Mouse (Mus musculus) spleen, embryonic (tissue): ENCODE measurements at regions not wholly inside any gene's neighbourhood (a gene's known extent, or its start where the extent isn't known, plus 50 kb on each side); places are given as distances from the start of the nearest gene placed in this dataset.

ENCODE experiments used
- CTCF ChIA-PET: fragments of 350-600 bp; sonication (Branson Sonifier 250); formaldehyde crosslinking; loops from one replicate; lab custom pipeline; 2022; lab: Charles Lee

DNA sequence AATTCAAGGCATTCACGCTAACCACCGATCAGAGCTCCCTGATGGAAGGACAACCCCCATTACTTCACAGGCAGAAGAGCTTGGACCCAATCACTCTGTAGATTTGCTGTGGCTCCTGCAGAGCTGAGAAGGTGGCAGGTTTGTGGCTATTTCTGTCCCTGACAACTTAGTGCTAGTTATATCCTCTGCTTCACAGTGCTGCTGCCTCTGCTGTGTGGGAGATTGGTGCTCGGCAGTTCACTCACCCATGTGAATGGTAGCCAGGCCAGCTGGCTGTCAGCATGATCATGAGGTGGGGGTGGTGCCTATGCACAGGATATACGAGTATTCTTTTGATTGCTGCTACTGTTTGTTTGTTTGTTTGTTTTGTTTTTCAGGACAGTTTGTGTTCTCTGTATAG, 113.9 kb downstream of the Gm10131 start:
- CTCF ChIA-PET = no interaction called here

DNA sequence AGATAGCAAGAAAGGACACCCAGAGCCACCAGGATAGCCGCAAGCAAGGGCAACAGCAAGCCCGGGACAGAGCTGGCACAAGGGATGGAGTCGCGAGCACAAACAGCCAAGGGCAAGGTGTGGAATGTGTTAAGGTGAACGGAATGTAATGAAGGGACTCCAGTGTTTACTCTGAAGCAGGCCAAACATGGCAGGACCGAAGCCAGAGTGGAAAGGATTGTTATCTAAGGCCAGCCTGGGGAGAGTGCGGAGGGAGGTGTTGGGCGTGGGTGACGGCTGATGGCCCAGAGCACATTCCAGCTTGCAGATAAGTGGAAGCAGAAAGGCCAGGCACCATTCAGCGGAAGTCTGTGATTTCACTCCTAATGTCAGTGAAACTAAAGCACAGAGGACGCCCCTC, 118.6 kb downstream of the Gm10131 start:
- CTCF ChIA-PET = no interaction called here

GRCm38 (mm10) chr8:33991917-33992875, 119.3 kb downstream of the Gm10131 start:
- CTCF ChIA-PET = interaction anchor here (0.7 kb wide), 1 partner anchor 13 kb away, joined by 6 read pairs; no protein-coding TSS in a partner anchor

DNA sequence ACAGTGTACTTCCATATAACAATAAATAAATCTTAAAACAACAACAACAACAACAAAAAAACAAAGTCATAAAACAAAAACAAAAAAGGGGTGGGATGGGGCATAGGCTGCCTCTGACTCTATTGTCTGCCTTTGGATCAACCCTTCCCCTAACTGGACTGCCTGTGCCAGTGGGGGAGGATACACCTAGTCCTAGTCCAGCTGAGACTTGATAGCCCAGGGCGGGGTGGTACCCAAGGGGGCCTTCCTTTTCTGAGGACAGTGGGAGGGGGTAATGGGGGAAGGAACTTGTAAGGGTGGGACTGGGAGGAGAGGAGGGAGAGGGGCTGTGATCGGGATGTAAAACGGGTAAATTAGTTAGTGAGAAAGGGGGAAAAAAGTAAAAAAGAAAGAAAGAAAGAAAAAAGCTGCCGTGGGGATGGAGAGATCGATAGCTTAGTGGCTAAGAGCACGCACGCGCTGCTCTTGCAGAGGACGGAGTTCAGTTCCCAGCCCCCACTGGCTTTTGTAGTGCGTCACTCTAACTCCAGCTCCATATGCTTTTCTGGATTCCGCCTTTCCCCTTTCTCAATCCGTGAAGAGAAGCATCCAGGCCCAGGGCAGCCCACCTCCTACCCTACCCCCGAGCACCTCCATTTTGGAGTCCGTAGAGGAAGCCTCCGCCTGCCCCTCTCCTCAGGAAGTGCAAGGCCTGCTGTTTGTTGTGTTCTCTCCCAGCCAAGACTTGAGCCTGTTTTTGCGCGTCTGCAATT, 120.2 kb downstream of the Gm10131 start:
- CTCF ChIA-PET = no interaction called here

GRCm38 (mm10) chr8:33990039-33990438, 121.5 kb downstream of the Gm10131 start:
- CTCF ChIA-PET = no interaction called here

DNA sequence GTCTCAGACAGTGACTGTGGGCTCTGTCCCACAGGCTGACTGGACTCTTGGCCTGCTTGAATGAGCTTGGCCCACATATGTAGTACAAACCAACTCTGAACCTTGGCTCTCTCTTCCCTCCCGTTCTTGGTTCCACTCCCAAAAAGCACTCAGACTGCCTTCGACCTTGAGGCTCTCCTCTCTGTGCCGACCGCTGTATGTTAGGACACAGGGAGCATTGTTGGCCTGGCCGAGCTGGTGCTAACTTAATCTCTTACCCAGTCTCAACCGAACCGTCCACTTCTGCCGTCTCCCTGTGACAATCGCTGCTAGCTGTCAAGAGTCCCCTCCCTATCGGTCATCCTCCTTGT, 123.8 kb downstream of the Gm10131 start:
- CTCF ChIA-PET = no interaction called here

- CTCF ChIA-PET = no interaction called here
Measured at GRCm38 (mm10) chr8:33987091-33987754, 124.3 kb downstream of the Gm10131 start.

GRCm38 (mm10) chr8:33986657-33987056, 124.9 kb downstream of the Gm10131 start:
- CTCF ChIA-PET = no interaction called here

DNA sequence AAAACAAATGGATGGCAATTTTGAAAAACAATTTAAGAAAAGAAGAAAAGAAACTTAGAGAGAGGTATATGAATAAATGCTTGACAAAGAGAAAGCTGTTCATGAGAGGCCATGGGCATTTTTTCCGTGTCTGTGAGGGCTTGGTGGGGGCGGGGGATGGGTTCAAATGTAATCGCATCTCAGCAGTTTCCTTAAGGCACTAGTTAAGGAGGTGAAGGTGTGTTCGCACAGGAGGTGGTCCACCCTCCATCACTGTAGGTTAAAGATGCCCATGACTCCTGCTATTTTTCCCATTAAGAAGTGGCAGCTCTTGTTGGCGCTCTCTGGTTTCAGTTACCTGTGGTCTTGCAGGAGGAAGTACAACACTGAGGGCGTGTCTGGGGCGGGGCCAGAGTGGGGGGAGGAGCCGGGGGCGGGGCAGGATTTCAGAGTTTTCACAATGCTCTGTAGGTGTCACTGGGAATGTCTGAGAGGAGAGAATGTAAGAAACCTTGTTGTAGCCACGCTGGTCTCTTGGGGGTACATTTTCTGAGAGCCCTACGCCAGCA, 126.0 kb downstream of the Gm10131 start:
- CTCF ChIA-PET = no interaction called here

DNA sequence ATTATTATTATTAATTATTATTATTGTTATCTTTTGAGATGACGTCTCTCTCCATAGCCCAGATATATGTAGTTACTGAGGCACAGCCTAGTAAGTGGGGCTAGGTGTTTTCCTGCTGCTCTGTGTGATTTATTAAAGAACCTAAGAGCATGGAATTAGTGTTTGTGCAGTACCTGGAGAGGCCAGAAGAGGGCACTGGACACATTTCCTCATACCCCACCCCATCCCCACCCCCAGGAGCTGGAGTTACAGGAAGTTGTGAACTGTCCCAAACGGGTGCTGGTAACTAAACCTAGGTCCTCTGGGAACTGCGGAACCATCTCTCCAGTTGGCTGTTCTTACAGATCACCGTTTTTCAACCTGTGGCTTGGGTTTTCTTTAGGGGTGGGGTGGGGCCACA, 129.9 kb downstream of the Gm10131 start:
- CTCF ChIA-PET = interaction anchor here (0.6 kb wide), 2 partner anchors 95 to 873 kb away, joined by 4 to 10 read pairs; no protein-coding TSS in a partner anchor

DNA sequence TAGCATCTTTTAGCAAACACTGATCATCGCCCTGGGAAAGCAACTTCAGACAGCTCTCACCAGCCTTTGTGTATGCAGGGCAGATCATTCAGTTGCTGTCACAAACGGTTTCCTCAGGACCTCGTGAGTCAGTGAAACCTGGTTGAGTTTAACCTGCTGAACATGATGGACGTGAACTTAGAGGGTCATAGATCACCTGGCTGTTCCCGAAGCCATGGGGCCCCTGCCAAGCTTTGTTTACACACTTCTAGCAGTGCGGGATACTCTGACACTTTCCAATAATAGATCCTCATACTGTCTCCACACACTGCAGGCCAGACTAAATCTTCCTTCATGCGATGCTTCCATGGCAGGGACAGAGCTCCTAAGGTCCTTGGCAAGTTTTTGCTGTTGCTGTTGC, 130.5 kb downstream of the Gm10131 start:
- CTCF ChIA-PET = no interaction called here
